Mouse (Mus musculus): ENCODE results near the gene Mtg2. TPM values are rescaled to one million over a fixed set of nuclear protein-coding genes. Genes with fewer than 3 reads are reported as not detected.

Gene Mtg2
- polyA plus RNA-seq, 1 experiment from 2014 or later, result 31.5 TPM

- no peak overlapping the region for H3K4me3 ChIP-seq (replicated peaks)
- H3K9ac ChIP-seq, result no peak overlapping the region
- peak overlapping the region; percentile 51 for H3K27ac ChIP-seq
- peaks cover 56% of the 10 kb centered on the region for H3K4me1 ChIP-seq
- WGBS, result 39% methylated on average over 6 of the region's 6 CpGs
- H3K36me3 ChIP-seq (replicated peaks), result no peaks in the 10 kb centered on the region
- H3K4me2 ChIP-seq, result no peak overlapping the region
- no peak for ATAC-seq (ENCODE audit: low FRiP score)
- no peaks in the 10 kb centered on the region for H3K9me3 ChIP-seq
- peaks cover 1% of the 10 kb centered on the region; the same call in 1 of the 2 replicates for H3K27me3 ChIP-seq
Observed at GRCm38 (mm10) chr2:180115279-180115678, 44.9 kb downstream of the Mtg2 start.

- ATAC-seq (ENCODE audit: low FRiP score), result no peak
- H3K4me2 ChIP-seq, result no peak overlapping the region
- H3K27ac ChIP-seq, result no peak overlapping the region
- H3K9ac ChIP-seq, result no peak overlapping the region
- H3K36me3 ChIP-seq (replicated peaks), result no peaks in the 10 kb centered on the region
- H3K27me3 ChIP-seq, result no peaks in the 10 kb centered on the region; the same call in 1 of the 2 replicates
- peaks cover 60% of the 10 kb centered on the region for H3K4me1 ChIP-seq
- no peak overlapping the region for H3K4me3 ChIP-seq (replicated peaks)
- H3K9me3 ChIP-seq, result no peaks in the 10 kb centered on the region
- 82% methylated on average over 10 of the region's 10 CpGs for WGBS
Observed at GRCm38 (mm10) chr2:180116081-180116493, 45.7 kb downstream of the Mtg2 start.

GRCm38 (mm10) chr2:180116741-180117484, 46.5 kb downstream of the Mtg2 start:
- Histone ChIP-seq H3K4me3 (replicated peaks) (no peak overlapping the region), H3K9ac (peak overlapping the region; percentile 44; the same call in 1 of the 2 replicates), H3K4me1 (peaks cover 60% of the 10 kb centered on the region), H3K9me3 (no peaks in the 10 kb centered on the region), H3K4me2 (peak overlapping the region; percentile 80; the same call in 1 of the 2 replicates), H3K27ac (peak overlapping the region; percentile 92), H3K36me3 (replicated peaks) (no peaks in the 10 kb centered on the region), H3K27me3 (no peaks in the 10 kb centered on the region; the same call in 1 of the 2 replicates)
- WGBS, result 74% methylated on average over 8 of the region's 8 CpGs
- no peak for ATAC-seq (ENCODE audit: low FRiP score)

- peak overlapping the region; percentile 44 for H3K9ac ChIP-seq
- H3K27ac ChIP-seq, result peak overlapping the region; percentile 92
- peak overlapping the region; percentile 80 for H3K4me2 ChIP-seq
- no peaks in the 10 kb centered on the region for H3K9me3 ChIP-seq
- H3K27me3 ChIP-seq, result no peaks in the 10 kb centered on the region; the same call in 1 of the 2 replicates
- peak; percentile 69 for ATAC-seq (ENCODE audit: low FRiP score)
- H3K4me3 ChIP-seq (replicated peaks), result peak overlapping the region; percentile 90
- no peaks in the 10 kb centered on the region for H3K36me3 ChIP-seq (replicated peaks)
- WGBS, result 6% methylated on average over 13 of the region's 13 CpGs
- H3K4me1 ChIP-seq, result peaks cover 60% of the 10 kb centered on the region
Observed at GRCm38 (mm10) chr2:180117485-180118194, 47.3 kb downstream of the Mtg2 start.

GRCm38 (mm10) chr2:180118661-180119438, 48.5 kb downstream of the Mtg2 start, which contains the start of gene Osbpl2:
Gene Osbpl2, plus strand, starts transcription at chr2:180119306.
- H3K36me3 ChIP-seq (replicated peaks), result peaks cover 7% of the 10 kb centered on the region; the same call in 1 of the 2 replicates
- peak within 1 kb of the TSS; percentile 90 for H3K4me3 ChIP-seq (replicated peaks)
- peak; percentile 97 for ATAC-seq (ENCODE audit: low FRiP score)
- H3K27me3 ChIP-seq, result no peaks in the 10 kb centered on the region; the same call in 1 of the 2 replicates
- under 1% methylated on average over 51 of the region's 55 CpGs for WGBS
- H3K9me3 ChIP-seq, result no peaks in the 10 kb centered on the region
- peak within 1 kb of the TSS; percentile 86 for H3K9ac ChIP-seq
- H3K4me1 ChIP-seq, result peaks cover 60% of the 10 kb centered on the region
- peak within 1 kb of the TSS; percentile 92 for H3K27ac ChIP-seq
- H3K4me2 ChIP-seq, result peak within 1 kb of the TSS; percentile 81

- Histone ChIP-seq H3K9me3 (no peaks in the 10 kb centered on the region), H3K36me3 (replicated peaks) (peaks cover 9% of the 10 kb centered on the region; the same call in 1 of the 2 replicates), H3K4me2 (peak overlapping the region; percentile 81), H3K4me1 (peaks cover 52% of the 10 kb centered on the region), H3K4me3 (replicated peaks) (peak overlapping the region; percentile 90), H3K27ac (peak overlapping the region; percentile 69), H3K27me3 (no peaks in the 10 kb centered on the region; the same call in 1 of the 2 replicates), H3K9ac (peak overlapping the region; percentile 86)
- WGBS, result under 1% methylated on average over 62 of the region's 68 CpGs
- ATAC-seq (ENCODE audit: low FRiP score), result peak; percentile 9; the same call in 1 of the 2 replicates
Observed at GRCm38 (mm10) chr2:180119439-180120291, 49.3 kb downstream of the Mtg2 start.

- peak overlapping the region; percentile 86 for H3K9ac ChIP-seq
- H3K9me3 ChIP-seq, result no peaks in the 10 kb centered on the region
- H3K4me1 ChIP-seq, result peaks cover 46% of the 10 kb centered on the region
- H3K4me3 ChIP-seq (replicated peaks), result peak overlapping the region; percentile 90
- peaks cover 9% of the 10 kb centered on the region; the same call in 1 of the 2 replicates for H3K36me3 ChIP-seq (replicated peaks)
- no peak for ATAC-seq (ENCODE audit: low FRiP score)
- WGBS, result 76% methylated on average over 5 of the region's 5 CpGs
- H3K27me3 ChIP-seq, result no peaks in the 10 kb centered on the region; the same call in 1 of the 2 replicates
- peak overlapping the region; percentile 81 for H3K4me2 ChIP-seq
- H3K27ac ChIP-seq, result no peak overlapping the region
Observed at GRCm38 (mm10) chr2:180120292-180120761, 49.9 kb downstream of the Mtg2 start.

- peaks cover 33% of the 10 kb centered on the region for H3K4me1 ChIP-seq
- H3K9ac ChIP-seq, result no peak overlapping the region
- no peaks in the 10 kb centered on the region for H3K9me3 ChIP-seq
- WGBS, result 86% methylated on average over 2 of the region's 2 CpGs
- ATAC-seq (ENCODE audit: low FRiP score), result no peak
- H3K4me3 ChIP-seq (replicated peaks), result no peak overlapping the region
- H3K27me3 ChIP-seq, result no peaks in the 10 kb centered on the region
- no peak overlapping the region for H3K4me2 ChIP-seq
- H3K36me3 ChIP-seq (replicated peaks), result peaks cover 9% of the 10 kb centered on the region; the same call in 1 of the 2 replicates
- no peak overlapping the region for H3K27ac ChIP-seq
Observed at GRCm38 (mm10) chr2:180124192-180124591, 53.8 kb downstream of the Mtg2 start.

- no peaks in the 10 kb centered on the region for H3K27me3 ChIP-seq
- ATAC-seq (ENCODE audit: low FRiP score), result no peak
- H3K4me2 ChIP-seq, result no peak overlapping the region
- H3K9ac ChIP-seq, result no peak overlapping the region
- H3K36me3 ChIP-seq (replicated peaks), result peaks cover 9% of the 10 kb centered on the region; the same call in 1 of the 2 replicates
- H3K4me1 ChIP-seq, result peaks cover 22% of the 10 kb centered on the region
- no peak overlapping the region for H3K4me3 ChIP-seq (replicated peaks)
- no peaks in the 10 kb centered on the region for H3K9me3 ChIP-seq
- 16% methylated on average over 4 of the region's 4 CpGs for WGBS
- H3K27ac ChIP-seq, result no peak overlapping the region
Observed at GRCm38 (mm10) chr2:180126195-180126594, 55.8 kb downstream of the Mtg2 start.

GRCm38 (mm10) chr2:180127675-180128074, 57.3 kb downstream of the Mtg2 start:
- WGBS, result 75% methylated on average over 1 of the region's 1 CpGs
- Histone ChIP-seq H3K27me3 (no peaks in the 10 kb centered on the region), H3K4me2 (no peak overlapping the region), H3K27ac (no peak overlapping the region), H3K9ac (no peak overlapping the region), H3K4me1 (peaks cover 22% of the 10 kb centered on the region), H3K36me3 (replicated peaks) (peaks cover 9% of the 10 kb centered on the region; the same call in 1 of the 2 replicates), H3K9me3 (no peaks in the 10 kb centered on the region), H3K4me3 (replicated peaks) (no peak overlapping the region)
- ATAC-seq (ENCODE audit: low FRiP score), result no peak

GRCm38 (mm10) chr2:180133231-180133630, 62.8 kb downstream of the Mtg2 start:
- WGBS, result 96% methylated on average over 4 of the region's 4 CpGs
- no peak overlapping the region for H3K27ac ChIP-seq
- H3K27me3 ChIP-seq, result no peaks in the 10 kb centered on the region
- H3K36me3 ChIP-seq (replicated peaks), result peaks cover 7% of the 10 kb centered on the region
- H3K4me1 ChIP-seq, result no peaks in the 10 kb centered on the region
- no peak overlapping the region for H3K4me3 ChIP-seq (replicated peaks)
- no peak overlapping the region for H3K9ac ChIP-seq
- no peaks in the 10 kb centered on the region for H3K9me3 ChIP-seq
- no peak overlapping the region for H3K4me2 ChIP-seq
- ATAC-seq (ENCODE audit: low FRiP score), result no peak
